In the genomic region with DNA sequence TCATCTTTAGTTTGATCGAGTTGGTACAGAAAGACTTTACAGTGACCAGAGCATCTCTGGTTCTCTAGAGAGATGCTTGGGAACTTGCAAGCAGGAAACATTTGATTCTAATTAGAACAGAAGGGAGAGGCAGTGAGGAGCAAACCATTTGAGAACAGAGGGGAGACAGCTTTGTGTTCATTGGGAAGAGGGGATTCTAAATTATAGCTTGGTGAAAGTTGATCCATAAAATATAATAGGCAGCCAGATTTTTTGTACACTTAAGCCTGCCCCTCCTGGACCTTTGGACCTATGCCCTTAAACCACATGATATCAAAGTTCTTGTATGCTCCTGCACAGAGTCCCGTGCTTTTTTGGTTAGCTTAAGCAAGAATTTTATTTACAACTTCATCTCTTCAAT, we compare ENCODE assay signal across 9 mouse cellular contexts.
DNase-seq lines count a peak whose midpoint lies in the region; ATAC-seq lines count a peak whose summit lies in the region.
"Had no signal": no experiment of that assay in that cellular context is flagged by ENCODE, and none has a peak within 500 bp of the region (broad histone marks: within the 10 kb centered on the region; RNA-seq: fewer than 3 reads in every experiment).

No protein-coding gene starts in this region.

- WGBS in heart, embryonic 13.5 days, result 75% methylated on average over 2 of the region's 2 CpGs
- 73% methylated on average over 2 of the region's 2 CpGs for WGBS in heart, embryonic 11.5 days (ENCODE audit: insufficient replicate concordance)

- no peak for ATAC-seq in heart, embryonic 13.5 days (ENCODE audit: extremely low read depth, insufficient number of reproducible peaks, low FRiP score, low TSS enrichment)
- no peak for ATAC-seq in heart, embryonic 11.5 days (replicated peaks; ENCODE audit: insufficient number of reproducible peaks, low FRiP score, low TSS enrichment)

- H3K9ac ChIP-seq in heart, embryonic 13.5 days, result no peak overlapping the region
- no peak overlapping the region for H3K9ac ChIP-seq in heart, embryonic 11.5 days (ENCODE audit: low read depth, low read length)
- H3K9ac ChIP-seq: hindbrain, embryonic 15.5 days had no signal

- H3K27me3 ChIP-seq in heart, embryonic 13.5 days (replicated peaks), result no peaks in the 10 kb centered on the region
- H3K27me3 ChIP-seq in heart, embryonic 11.5 days (ENCODE audit: control insufficient read depth, insufficient read depth, low read length), result no peaks in the 10 kb centered on the region
- H3K27me3 ChIP-seq: hindbrain, embryonic 15.5 days had no signal

- H3K4me1 ChIP-seq in heart, embryonic 13.5 days, result peaks cover 56% of the 10 kb centered on the region
- peaks cover 26% of the 10 kb centered on the region for H3K4me1 ChIP-seq in heart, embryonic 11.5 days (ENCODE audit: control insufficient read depth, insufficient read depth, low read length)

- H3K36me3 ChIP-seq in heart, embryonic 13.5 days, result no peaks in the 10 kb centered on the region
- H3K36me3 ChIP-seq in heart, embryonic 11.5 days (ENCODE audit: control insufficient read depth, insufficient read depth, low read length), result no peaks in the 10 kb centered on the region
- H3K36me3 ChIP-seq: hindbrain, embryonic 15.5 days had no signal

- DNase-seq in 3T3-L1 (ENCODE audit: low read depth, low spot score), result peak; percentile 78
- DNase-seq in embryo, embryonic 10.5 days (ENCODE audit: low spot score), result peak; percentile 51
- DNase-seq in kidney, postnatal 14 days, result peak; percentile 43
- no peak for DNase-seq in spleen, adult 18-20 months
- no peak for DNase-seq in right cerebral cortex, postnatal 4 days
- DNase-seq in left cerebral cortex, adult 9 months (ENCODE audit: low spot score in 2 of 2), result no peak

- H3K9me3 ChIP-seq in heart, embryonic 13.5 days, result no peaks in the 10 kb centered on the region
- no peaks in the 10 kb centered on the region for H3K9me3 ChIP-seq in heart, embryonic 11.5 days (replicated peaks; ENCODE audit: control insufficient read depth, low read length)
- H3K9me3 ChIP-seq: hindbrain, embryonic 15.5 days had no signal

- H3K27ac ChIP-seq in heart, embryonic 13.5 days (replicated peaks), result peak overlapping the region; percentile 88
- H3K27ac ChIP-seq in heart, embryonic 11.5 days (ENCODE audit: low read depth, low read length), result no peak overlapping the region
- H3K27ac ChIP-seq: hindbrain, embryonic 15.5 days had no signal

- H3K4me2 ChIP-seq in heart, embryonic 13.5 days, result no peak overlapping the region
- no peak overlapping the region for H3K4me2 ChIP-seq in heart, embryonic 11.5 days
- H3K4me2 ChIP-seq: hindbrain, embryonic 15.5 days had no signal

- H3K4me3 ChIP-seq in heart, embryonic 13.5 days, result no peak overlapping the region
- no peak overlapping the region for H3K4me3 ChIP-seq in heart, embryonic 11.5 days (ENCODE audit: low read depth, low read length)
- H3K4me3 ChIP-seq: hindbrain, embryonic 15.5 days had no signal

Comparison
In these comparisons a context has a peak if more than half of its experiments do, and no peak if none do; other contexts are left out.
1. DNase-seq: peak in 3T3-L1 (single experiment), embryo, embryonic 10.5 days (single experiment) and kidney, postnatal 14 days (single experiment); none in spleen, adult 18-20 months (0 of 2), right cerebral cortex, postnatal 4 days (single experiment) and left cerebral cortex, adult 9 months (0 of 2).